In the genomic region with DNA sequence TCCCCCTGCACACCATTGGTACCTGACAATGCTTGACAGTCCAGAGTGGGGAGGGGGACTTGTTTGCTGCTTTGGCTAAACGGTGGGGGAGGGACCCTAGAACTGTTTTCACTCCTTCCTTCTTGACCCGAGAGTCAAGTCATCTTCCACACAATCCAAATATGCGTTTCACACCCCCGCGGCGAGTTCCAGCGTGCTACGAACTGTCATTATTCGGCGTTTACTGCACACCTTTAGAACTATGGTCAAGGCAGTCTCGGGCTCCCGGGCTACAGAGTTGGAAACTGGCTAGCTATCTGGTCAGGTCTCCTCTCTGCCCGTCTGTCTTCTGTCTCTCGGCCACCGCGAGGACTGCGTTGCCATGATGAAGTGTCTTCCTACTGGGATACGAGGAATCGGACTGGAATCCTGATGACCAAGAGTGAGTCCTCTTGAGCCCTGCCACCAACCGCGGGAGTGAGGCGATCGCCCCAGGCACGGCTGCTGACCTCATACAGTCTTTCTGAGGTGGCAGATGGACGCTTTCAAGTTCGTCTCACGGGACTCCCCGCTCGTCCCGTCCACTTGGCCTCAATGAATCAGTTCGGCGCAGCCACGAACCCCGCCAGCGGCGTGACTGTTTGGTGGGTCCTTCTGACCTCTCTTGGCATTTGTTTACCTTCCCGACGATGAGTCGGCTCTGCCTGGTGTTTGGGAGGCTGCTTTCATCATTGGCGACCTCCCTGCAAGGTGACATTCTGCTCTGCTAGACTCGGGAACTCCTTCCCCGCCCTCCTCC, we compare ENCODE assay signal across 8 mouse cellular contexts. TPM values are rescaled to one million over a fixed set of nuclear protein-coding genes. Genes with fewer than 3 reads are reported as not detected.
DNase-seq lines count a peak whose midpoint lies in the region; ATAC-seq lines count a peak whose summit lies in the region.

No protein-coding gene starts in this region.

- peak; percentile 66 for DNase-seq in neural tube, embryonic 11.5 days (ENCODE audit: low spot score)
- DNase-seq in neural tube, embryonic 10.5 days (ENCODE audit: extremely low spot score, low spot score) = no peak
- DNase-seq in adrenal gland, postnatal 36 days = peak; percentile 66 to 67
- peak; percentile 11 for DNase-seq in forebrain, embryonic 14.5 days (ENCODE audit: low spot score)
- DNase-seq in liver = peak; percentile 54
- DNase-seq in thymus, postnatal 36 days = peak; percentile 36 to 44

- peaks cover 5% of the 10 kb centered on the region for H3K4me1 ChIP-seq in neural tube, embryonic 11.5 days (ENCODE audit: control insufficient read depth, insufficient read depth, low read length)
- H3K4me1 ChIP-seq in forebrain, embryonic 14.5 days (ENCODE audit: control insufficient read depth, insufficient read depth, low read length) = peaks cover 9% of the 10 kb centered on the region
- peaks cover 10% of the 10 kb centered on the region for H3K4me1 ChIP-seq in kidney, embryonic 15.5 days

- ATAC-seq in neural tube, embryonic 11.5 days (ENCODE audit: insufficient read depth, low FRiP score, low TSS enrichment) = peak; percentile 14
- ATAC-seq in forebrain, embryonic 14.5 days = peak; percentile 4
- peak; percentile 16 for ATAC-seq in kidney, embryonic 15.5 days (replicated peaks; ENCODE audit: low FRiP score)
- ATAC-seq in monocyte, adult 5-6 weeks (replicated peaks; ENCODE audit: insufficient number of reproducible peaks, low FRiP score, low TSS enrichment, poor library complexity, severe bottlenecking) = 0 out of 2 replicates have a peak, but pooled peaks have one; percentile 5

- H3K36me3 ChIP-seq in neural tube, embryonic 11.5 days (ENCODE audit: control insufficient read depth, insufficient read depth, low read length) = no peaks in the 10 kb centered on the region
- H3K36me3 ChIP-seq in forebrain, embryonic 14.5 days (ENCODE audit: control insufficient read depth, insufficient read depth, low read length) = peaks cover 11% of the 10 kb centered on the region; the same call in 1 of the 2 replicates
- H3K36me3 ChIP-seq in kidney, embryonic 15.5 days = peaks cover 7% of the 10 kb centered on the region

- peak overlapping the region; percentile 96 for H3K9ac ChIP-seq in neural tube, embryonic 11.5 days (ENCODE audit: low read length)
- peak overlapping the region; percentile 98 for H3K9ac ChIP-seq in forebrain, embryonic 14.5 days (ENCODE audit: low read length)
- peak overlapping the region; percentile 94 for H3K9ac ChIP-seq in kidney, embryonic 15.5 days

- under 1% methylated on average over 42 of the region's 42 CpGs for WGBS in neural tube, embryonic 11.5 days
- 0% methylated on average over 42 of the region's 42 CpGs for WGBS in forebrain, embryonic 14.5 days
- WGBS in kidney, embryonic 15.5 days = under 1% methylated on average over 42 of the region's 42 CpGs

- peak overlapping the region; percentile 98 for H3K4me2 ChIP-seq in neural tube, embryonic 11.5 days (ENCODE audit: low read depth)
- H3K4me2 ChIP-seq in forebrain, embryonic 14.5 days (ENCODE audit: low read length) = peak overlapping the region; percentile 99
- peak overlapping the region; percentile 94 for H3K4me2 ChIP-seq in kidney, embryonic 15.5 days

- peak overlapping the region; percentile 72 for H3K27ac ChIP-seq in neural tube, embryonic 11.5 days (ENCODE audit: low read depth, low read length)
- peak overlapping the region; percentile 86 for H3K27ac ChIP-seq in forebrain, embryonic 14.5 days (ENCODE audit: low read depth, low read length)
- peak overlapping the region; percentile 89 for H3K27ac ChIP-seq in kidney, embryonic 15.5 days

- H3K27me3 ChIP-seq in neural tube, embryonic 11.5 days (ENCODE audit: control insufficient read depth, insufficient read depth, low read length) = no peaks in the 10 kb centered on the region
- H3K27me3 ChIP-seq in forebrain, embryonic 14.5 days (replicated peaks; ENCODE audit: control insufficient read depth, insufficient read depth, low read length) = no peaks in the 10 kb centered on the region
- H3K27me3 ChIP-seq in kidney, embryonic 15.5 days = no peaks in the 10 kb centered on the region

- no peaks in the 10 kb centered on the region for H3K9me3 ChIP-seq in neural tube, embryonic 11.5 days (ENCODE audit: control insufficient read depth, low read length)
- H3K9me3 ChIP-seq in forebrain, embryonic 14.5 days (replicated peaks; ENCODE audit: control insufficient read depth, low read length) = no peaks in the 10 kb centered on the region
- H3K9me3 ChIP-seq in kidney, embryonic 15.5 days (replicated peaks) = no peaks in the 10 kb centered on the region

- peak overlapping the region; percentile 84 for H3K4me3 ChIP-seq in neural tube, embryonic 11.5 days (ENCODE audit: low read depth, low read length)
- peak overlapping the region; percentile 89 for H3K4me3 ChIP-seq in forebrain, embryonic 14.5 days (ENCODE audit: low read depth, low read length)
- H3K4me3 ChIP-seq in kidney, embryonic 15.5 days (replicated peaks) = peak overlapping the region; percentile 87

RNA-seq across cellular contexts. Expression of a gene that starts 0.4 kb away (rescaled TPM):
- 10.3 TPM in 2 replicates for polyA plus RNA-seq in neural tube, embryonic 11.5 days (2014; fragmentation: Nextera tagmentation; extraction: Ambion mirVana)
- total RNA-seq in adrenal gland, postnatal 36 days (2021) = 10 to 100 TPM in 1 of 2 experiments, 1 to 10 TPM in 1; 7.7 to 18.8 TPM
- 8.9 and 10.0 TPM in 2 replicates for polyA plus RNA-seq in forebrain, embryonic 14.5 days (2014; fragmentation: Nextera tagmentation; extraction: Ambion mirVana)
- 11.5 TPM in 2 replicates for polyA plus RNA-seq in kidney, embryonic 15.5 days (2015; fragmentation: Nextera tagmentation; extraction: Ambion mirVana)
- 7.4 to 9.8 TPM (median 7.8 TPM) in 3 replicates for total RNA-seq in monocyte, adult 5-6 weeks (2017)

RNA-seq across cellular contexts. Expression of a gene that starts 1.1 kb away (rescaled TPM):
- polyA plus RNA-seq in neural tube, embryonic 11.5 days (2014; fragmentation: Nextera tagmentation; extraction: Ambion mirVana) = not detected in 2 replicates
- total RNA-seq in adrenal gland, postnatal 36 days (2021) = not detected
- polyA plus RNA-seq in forebrain, embryonic 14.5 days (2014; fragmentation: Nextera tagmentation; extraction: Ambion mirVana) = not detected in 2 replicates
- polyA plus RNA-seq in kidney, embryonic 15.5 days (2015; fragmentation: Nextera tagmentation; extraction: Ambion mirVana) = not detected in 2 replicates
- not detected in 3 replicates for total RNA-seq in monocyte, adult 5-6 weeks (2017)

RNA-seq across cellular contexts. Expression of a gene that starts 12.4 kb away (rescaled TPM):
- polyA plus RNA-seq in neural tube, embryonic 11.5 days (2014; fragmentation: Nextera tagmentation; extraction: Ambion mirVana) = 7.3 and 9.3 TPM in 2 replicates
- total RNA-seq in adrenal gland, postnatal 36 days (2021) = 10 to 100 TPM; 27.2 to 48.8 TPM
- polyA plus RNA-seq in forebrain, embryonic 14.5 days (2014; fragmentation: Nextera tagmentation; extraction: Ambion mirVana) = 17.8 and 23.2 TPM in 2 replicates
- 8.0 and 8.2 TPM in 2 replicates for polyA plus RNA-seq in kidney, embryonic 15.5 days (2015; fragmentation: Nextera tagmentation; extraction: Ambion mirVana)
- total RNA-seq in monocyte, adult 5-6 weeks (2017) = 10.6 to 18.1 TPM (median 13.7 TPM) in 3 replicates

RNA-seq across cellular contexts. Expression of a gene that starts 15.1 kb away (rescaled TPM):
- polyA plus RNA-seq in neural tube, embryonic 11.5 days (2014; fragmentation: Nextera tagmentation; extraction: Ambion mirVana) = 0.32 and 1.0 TPM in 2 replicates
- 10 to 100 TPM in 1 of 2 experiments, 1 to 10 TPM in 1; 2.7 to 13.1 TPM for total RNA-seq in adrenal gland, postnatal 36 days (2021)
- polyA plus RNA-seq in forebrain, embryonic 14.5 days (2014; fragmentation: Nextera tagmentation; extraction: Ambion mirVana) = 0.43 and 0.54 TPM in 2 replicates
- 10.7 and 11.6 TPM in 2 replicates for polyA plus RNA-seq in kidney, embryonic 15.5 days (2015; fragmentation: Nextera tagmentation; extraction: Ambion mirVana)
- total RNA-seq in monocyte, adult 5-6 weeks (2017) = 0.57 to 0.58 TPM in 2 of 3 replicates, not detected in the other

RNA-seq across cellular contexts. Expression of a gene that starts 55.3 kb away (rescaled TPM):
- polyA plus RNA-seq in neural tube, embryonic 11.5 days (2014; fragmentation: Nextera tagmentation; extraction: Ambion mirVana) = not detected in 2 replicates
- total RNA-seq in adrenal gland, postnatal 36 days (2021) = under 1 TPM in 1 of 2 experiments, not detected in 1; 0.46 TPM
- polyA plus RNA-seq in forebrain, embryonic 14.5 days (2014; fragmentation: Nextera tagmentation; extraction: Ambion mirVana) = not detected in 2 replicates
- 0.64 and 1.5 TPM in 2 replicates for polyA plus RNA-seq in kidney, embryonic 15.5 days (2015; fragmentation: Nextera tagmentation; extraction: Ambion mirVana)
- not detected in 3 replicates for total RNA-seq in monocyte, adult 5-6 weeks (2017)
